Mouse (Mus musculus): ENCODE data around the gene Pklr. TPM values are rescaled to one million over a fixed set of nuclear protein-coding genes. Genes with fewer than 3 reads are reported as not detected.
A peak's percentile ranks its signal among the peaks of the same experiment; 100 is the strongest.

The Pklr gene
- polyA plus RNA-seq, 2 experiments = 0.14 to 0.50 TPM

- Histone ChIP-seq H3K9me3 (ENCODE audit: control insufficient read depth, low read length) (no peaks in the 10 kb centered on the region), H3K27ac (replicated peaks; ENCODE audit: low read depth, low read length) (peak within 1 kb of the TSS; percentile 53; the same call in 1 of the 2 replicates), H3K4me1 (ENCODE audit: control insufficient read depth, insufficient read depth, low read length) (peaks cover 8% of the 10 kb centered on the region), H3K9ac (ENCODE audit: low read depth, low read length, severe bottlenecking) (peak within 1 kb of the TSS; percentile 54), H3K27me3 (ENCODE audit: control insufficient read depth, insufficient read depth, low read length) (no peaks in the 10 kb centered on the region), H3K4me3 (replicated peaks; ENCODE audit: low read length) (peak within 1 kb of the TSS; percentile 68), H3K4me2 (replicated peaks; ENCODE audit: low read depth, low read length, severe bottlenecking) (peak within 1 kb of the TSS; percentile 78), H3K36me3 (ENCODE audit: control insufficient read depth, insufficient read depth, low read length) (peaks cover 47% of the 10 kb centered on the region)
- no peak for ATAC-seq (ENCODE audit: low FRiP score, low read depth)
- no peak for DNase-seq (ENCODE audit: low spot score)
- 46% methylated on average over 7 of the region's 7 CpGs for WGBS
- TF ChIP-seq POLR2A (IDR thresholded peaks at IDR 0.05; ENCODE audit: borderline replicate concordance, extremely low read depth, insufficient read depth, insufficient read length) = no peak
Observed at GRCm38 (mm10) chr3:89100811-89101210, 35.1 kb upstream of the Pklr start, which contains the start of gene Gm43738. Gm43738 (minus strand) TSS chr3:89101099.

GRCm38 (mm10) chr3:89101459-89101811, 34.5 kb upstream of the Pklr start:
- peaks cover 40% of the 10 kb centered on the region for H3K36me3 ChIP-seq (ENCODE audit: control insufficient read depth, insufficient read depth, low read length)
- peaks cover 8% of the 10 kb centered on the region for H3K4me1 ChIP-seq (ENCODE audit: control insufficient read depth, insufficient read depth, low read length)
- H3K9ac ChIP-seq (ENCODE audit: low read depth, low read length, severe bottlenecking) = peak overlapping the region; percentile 54
- peak overlapping the region; percentile 78 for H3K4me2 ChIP-seq (replicated peaks; ENCODE audit: low read depth, low read length, severe bottlenecking)
- H3K27me3 ChIP-seq (ENCODE audit: control insufficient read depth, insufficient read depth, low read length) = no peaks in the 10 kb centered on the region
- peak; percentile 13 for ATAC-seq (ENCODE audit: low FRiP score, low read depth)
- TF ChIP-seq POLR2A (IDR thresholded peaks at IDR 0.05; ENCODE audit: borderline replicate concordance, extremely low read depth, insufficient read depth, insufficient read length) = no peak
- peak overlapping the region; percentile 68 for H3K4me3 ChIP-seq (replicated peaks; ENCODE audit: low read length)
- no peaks in the 10 kb centered on the region for H3K9me3 ChIP-seq (ENCODE audit: control insufficient read depth, low read length)
- DNase-seq (ENCODE audit: low spot score) = no peak
- WGBS = 1% methylated on average over 19 of the region's 19 CpGs
- peak overlapping the region; percentile 53; the same call in 1 of the 2 replicates for H3K27ac ChIP-seq (replicated peaks; ENCODE audit: low read depth, low read length)

- peak within 1 kb of the TSS; percentile 78 for H3K4me2 ChIP-seq (replicated peaks; ENCODE audit: low read depth, low read length, severe bottlenecking)
- WGBS = under 1% methylated on average over 26 of the region's 26 CpGs
Observed at GRCm38 (mm10) chr3:89101812-89102494, 34.0 kb upstream of the Pklr start, which contains the start of gene Fdps. Fdps (minus strand) TSS chr3:89101959.

GRCm38 (mm10) chr3:89102495-89103290, 33.2 kb upstream of the Pklr start:
- no peak overlapping the region for H3K9ac ChIP-seq (ENCODE audit: low read depth, low read length, severe bottlenecking)
- TF ChIP-seq POLR2A (IDR thresholded peaks at IDR 0.05; ENCODE audit: borderline replicate concordance, extremely low read depth, insufficient read depth, insufficient read length) = no peak
- H3K36me3 ChIP-seq (ENCODE audit: control insufficient read depth, insufficient read depth, low read length) = peaks cover 28% of the 10 kb centered on the region
- H3K4me1 ChIP-seq (ENCODE audit: control insufficient read depth, insufficient read depth, low read length) = peaks cover 8% of the 10 kb centered on the region
- no peak overlapping the region for H3K27ac ChIP-seq (replicated peaks; ENCODE audit: low read depth, low read length)
- no peaks in the 10 kb centered on the region for H3K9me3 ChIP-seq (ENCODE audit: control insufficient read depth, low read length)
- WGBS = 54% methylated on average over 12 of the region's 12 CpGs
- no peak for ATAC-seq (ENCODE audit: low FRiP score, low read depth)
- DNase-seq (ENCODE audit: low spot score) = no peak
- no peaks in the 10 kb centered on the region for H3K27me3 ChIP-seq (ENCODE audit: control insufficient read depth, insufficient read depth, low read length)
- H3K4me2 ChIP-seq (replicated peaks; ENCODE audit: low read depth, low read length, severe bottlenecking) = peak overlapping the region; percentile 78
- H3K4me3 ChIP-seq (replicated peaks; ENCODE audit: low read length) = peak overlapping the region; percentile 68

More at GRCm38 (mm10) chr3:89101812-89102494, 34.0 kb upstream of the Pklr start, which contains the start of gene Fdps:
- Histone ChIP-seq H3K27ac (replicated peaks; ENCODE audit: low read depth, low read length) (peak within 1 kb of the TSS; percentile 53; the same call in 1 of the 2 replicates), H3K4me1 (ENCODE audit: control insufficient read depth, insufficient read depth, low read length) (peaks cover 8% of the 10 kb centered on the region), H3K9ac (ENCODE audit: low read depth, low read length, severe bottlenecking) (peak within 1 kb of the TSS; percentile 54), H3K27me3 (ENCODE audit: control insufficient read depth, insufficient read depth, low read length) (no peaks in the 10 kb centered on the region), H3K36me3 (ENCODE audit: control insufficient read depth, insufficient read depth, low read length) (peaks cover 35% of the 10 kb centered on the region), H3K4me3 (replicated peaks; ENCODE audit: low read length) (peak within 1 kb of the TSS; percentile 68), H3K9me3 (ENCODE audit: control insufficient read depth, low read length) (no peaks in the 10 kb centered on the region)
- no peak for TF ChIP-seq POLR2A (IDR thresholded peaks at IDR 0.05; ENCODE audit: borderline replicate concordance, extremely low read depth, insufficient read depth, insufficient read length)
- DNase-seq (ENCODE audit: low spot score) (peak; percentile 99), ATAC-seq (ENCODE audit: low FRiP score, low read depth) (peak; percentile 99)

GRCm38 (mm10) chr3:89103291-89103595, 32.7 kb upstream of the Pklr start:
- 76% methylated on average over 4 of the region's 4 CpGs for WGBS
- no peak overlapping the region for H3K4me3 ChIP-seq (replicated peaks; ENCODE audit: low read length)
- ATAC-seq (ENCODE audit: low FRiP score, low read depth) (no peak), DNase-seq (ENCODE audit: low spot score) (no peak)
- H3K9ac ChIP-seq (ENCODE audit: low read depth, low read length, severe bottlenecking) = no peak overlapping the region
- peaks cover 22% of the 10 kb centered on the region for H3K36me3 ChIP-seq (ENCODE audit: control insufficient read depth, insufficient read depth, low read length)
- no peaks in the 10 kb centered on the region for H3K9me3 ChIP-seq (ENCODE audit: control insufficient read depth, low read length)
- H3K27me3 ChIP-seq (ENCODE audit: control insufficient read depth, insufficient read depth, low read length) = no peaks in the 10 kb centered on the region
- no peak for TF ChIP-seq POLR2A (IDR thresholded peaks at IDR 0.05; ENCODE audit: borderline replicate concordance, extremely low read depth, insufficient read depth, insufficient read length)
- no peak overlapping the region for H3K27ac ChIP-seq (replicated peaks; ENCODE audit: low read depth, low read length)
- peaks cover 8% of the 10 kb centered on the region for H3K4me1 ChIP-seq (ENCODE audit: control insufficient read depth, insufficient read depth, low read length)
- no peak overlapping the region for H3K4me2 ChIP-seq (replicated peaks; ENCODE audit: low read depth, low read length, severe bottlenecking)

All from limb, embryonic 14.5 days (tissue).